Mouse (Mus musculus): ENCODE results near the gene Ift74. TPM values are rescaled to one million over a fixed set of nuclear protein-coding genes. Genes with fewer than 3 reads are reported as not detected.
"Not testable (repeated sequence)": the region's sequence is repeated elsewhere in the genome, so short reads cannot be mapped to it uniquely, and the experiment has no call there.

Ift74 gene
- polyA plus RNA-seq, 1 experiment from 2014 or later: 56.5 TPM

DNA sequence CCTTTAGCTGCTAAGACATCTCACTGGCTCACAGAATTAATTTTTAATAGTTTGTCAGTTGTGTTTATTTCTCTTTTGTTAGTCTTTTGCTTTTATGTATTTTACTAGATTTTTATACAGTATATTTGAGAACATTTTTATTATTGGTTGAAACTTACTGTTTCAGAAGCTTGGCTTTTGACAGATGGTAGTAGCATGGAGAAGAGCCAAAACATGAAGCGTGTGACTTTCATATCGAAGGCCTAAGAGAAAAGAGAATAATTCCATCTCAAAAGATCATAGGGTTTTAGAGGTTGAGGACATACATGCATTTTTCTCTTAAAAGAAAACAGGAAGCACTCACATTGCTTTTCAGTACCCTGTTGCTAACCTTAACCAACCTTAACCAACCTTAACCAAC, 28.9 kb downstream of the Ift74 start:
- 95% methylated on average over 2 of the region's 2 CpGs for WGBS
- no peak overlapping the region for H3K27ac ChIP-seq (replicated peaks)
- no peak overlapping the region for H3K4me3 ChIP-seq
- no peaks in the 10 kb centered on the region for H3K9me3 ChIP-seq
- no peaks in the 10 kb centered on the region for H3K27me3 ChIP-seq (replicated peaks; ENCODE audit: low read depth, poor library complexity, severe bottlenecking)
- H3K4me1 ChIP-seq: no peaks in the 10 kb centered on the region
- no peak for DNase-seq (ENCODE audit: low spot score)
- H3K36me3 ChIP-seq (replicated peaks): peaks cover 15% of the 10 kb centered on the region

DNA sequence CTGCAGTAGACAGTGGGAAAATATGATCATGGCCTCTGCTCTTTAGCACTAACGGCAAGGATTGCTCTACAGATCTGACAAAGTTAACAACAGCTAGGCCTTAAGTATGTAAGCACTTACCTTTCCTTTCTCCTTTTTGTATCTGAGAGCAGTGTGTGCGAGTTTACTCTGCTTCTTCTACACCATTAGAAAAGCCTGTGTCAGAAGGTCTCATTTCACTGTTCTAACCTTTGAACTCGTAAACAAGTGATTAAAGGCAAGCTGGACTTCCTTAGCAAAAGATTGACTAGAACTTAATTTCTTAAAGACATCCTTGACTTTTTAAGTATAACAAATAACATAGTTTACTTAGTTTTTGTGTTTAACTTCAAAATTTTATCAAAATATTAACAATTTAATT, 35.6 kb downstream of the Ift74 start, which contains the start of gene Lrrc19:
Lrrc19 (minus strand) TSS at position 225 of the 400 bp plus-strand sequence.
- WGBS: 87% methylated on average over 3 of the region's 3 CpGs
- Histone ChIP-seq H3K4me1 (no peaks in the 10 kb centered on the region), H3K27ac (replicated peaks) (no peak within 1 kb of the TSS), H3K36me3 (replicated peaks) (peaks cover 20% of the 10 kb centered on the region), H3K4me3 (no peak within 1 kb of the TSS), H3K27me3 (replicated peaks; ENCODE audit: low read depth, poor library complexity, severe bottlenecking) (no peaks in the 10 kb centered on the region), H3K9me3 (no peaks in the 10 kb centered on the region)
- DNase-seq (ENCODE audit: low spot score): no peak

DNA sequence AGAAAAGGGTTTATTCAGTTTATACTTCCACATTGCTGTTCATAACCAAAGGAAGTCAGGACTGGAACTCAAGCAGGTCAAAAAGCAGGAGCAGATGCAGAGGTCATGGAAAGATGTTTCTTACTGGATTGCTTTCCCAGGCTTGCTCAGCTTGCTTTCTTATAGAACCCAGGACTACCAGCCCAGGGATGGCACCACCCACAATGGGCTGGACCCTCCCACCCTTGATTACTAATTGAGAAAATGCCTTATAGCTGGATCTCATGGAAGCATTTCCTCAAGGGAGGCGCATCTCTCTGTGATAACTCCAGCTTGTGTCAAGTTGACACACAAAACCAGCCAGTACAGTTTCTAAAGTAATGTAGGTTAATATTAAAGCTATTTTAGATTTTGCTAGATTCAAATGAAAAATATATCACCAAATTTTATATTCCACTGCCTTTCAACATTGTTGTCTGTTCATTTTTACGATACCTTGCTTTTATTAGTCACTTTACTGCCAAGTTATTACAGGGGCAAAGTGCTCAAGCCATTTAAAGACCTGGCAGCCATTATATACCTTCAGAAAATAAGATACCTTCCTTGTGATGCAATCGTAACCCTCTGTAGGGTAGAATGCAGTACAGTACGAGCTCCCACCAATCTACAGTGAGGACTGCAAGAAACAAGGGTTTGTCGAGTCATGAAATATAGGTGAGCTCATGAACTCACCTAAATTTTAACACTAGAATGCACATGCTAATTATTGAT, 36.3 kb downstream of the Ift74 start:
- H3K4me3 ChIP-seq; H3K27me3 ChIP-seq (replicated peaks; ENCODE audit: low read depth, poor library complexity, severe bottlenecking); DNase-seq (ENCODE audit: low spot score); H3K27ac ChIP-seq (replicated peaks); H3K4me1 ChIP-seq; H3K9me3 ChIP-seq: not testable (repeated sequence)
- 93% methylated on average over 5 of the region's 5 CpGs for WGBS
- H3K36me3 ChIP-seq (replicated peaks): peaks cover 27% of the 10 kb centered on the region

DNA sequence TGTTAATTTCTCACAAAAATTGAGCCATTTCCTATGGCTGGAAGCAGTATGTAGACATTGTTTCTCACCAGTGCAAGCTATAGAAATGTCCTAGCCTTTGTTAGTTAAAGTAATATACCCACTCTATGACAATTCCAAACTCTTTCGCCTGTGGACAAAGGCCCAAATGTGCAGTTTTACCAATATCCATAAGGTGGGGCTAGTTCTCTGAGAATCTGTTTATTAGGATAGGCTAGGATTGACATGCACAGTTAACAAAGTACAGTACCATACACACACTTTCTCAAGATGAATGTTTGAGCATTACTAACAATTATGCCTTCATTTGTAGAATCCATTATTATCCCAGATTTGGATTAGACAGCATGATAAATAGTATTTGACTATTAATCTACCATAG, 55.4 kb downstream of the Ift74 start:
- Histone ChIP-seq H3K36me3 (replicated peaks) (peaks cover 5% of the 10 kb centered on the region; the same call in 1 of the 2 replicates), H3K27ac (replicated peaks) (no peak overlapping the region), H3K27me3 (replicated peaks; ENCODE audit: low read depth, poor library complexity, severe bottlenecking) (no peaks in the 10 kb centered on the region), H3K9me3 (no peaks in the 10 kb centered on the region), H3K4me1 (no peaks in the 10 kb centered on the region), H3K4me3 (no peak overlapping the region)
- 56% methylated on average over 1 of the region's 1 CpGs for WGBS
- DNase-seq (ENCODE audit: low spot score): no peak

DNA sequence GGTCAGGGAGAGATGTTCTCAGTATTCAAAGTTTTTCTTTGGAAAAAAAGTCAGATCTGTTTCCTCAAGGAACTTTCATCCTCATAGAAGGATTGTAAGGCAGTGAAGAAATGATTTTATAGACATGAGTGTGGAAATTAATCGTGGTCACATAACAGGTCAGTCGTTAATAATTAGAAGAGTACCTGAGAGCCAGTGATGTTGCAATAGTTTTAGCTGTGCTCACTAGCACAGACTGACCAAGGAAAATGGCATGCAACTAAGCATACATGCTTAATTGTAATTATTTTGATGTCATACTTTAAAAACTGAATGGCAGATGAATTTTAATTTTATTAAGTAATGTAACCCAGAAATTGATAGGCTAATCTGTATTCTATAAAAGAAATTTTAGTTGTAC, 66.4 kb downstream of the Ift74 start:
- Histone ChIP-seq H3K4me1 (no peaks in the 10 kb centered on the region), H3K27me3 (replicated peaks; ENCODE audit: low read depth, poor library complexity, severe bottlenecking) (no peaks in the 10 kb centered on the region), H3K4me3 (no peak overlapping the region), H3K27ac (replicated peaks) (no peak overlapping the region), H3K9me3 (no peaks in the 10 kb centered on the region), H3K36me3 (replicated peaks) (peaks cover 40% of the 10 kb centered on the region)
- no peak for DNase-seq (ENCODE audit: low spot score)
- 94% methylated on average over 2 of the region's 2 CpGs for WGBS

DNA sequence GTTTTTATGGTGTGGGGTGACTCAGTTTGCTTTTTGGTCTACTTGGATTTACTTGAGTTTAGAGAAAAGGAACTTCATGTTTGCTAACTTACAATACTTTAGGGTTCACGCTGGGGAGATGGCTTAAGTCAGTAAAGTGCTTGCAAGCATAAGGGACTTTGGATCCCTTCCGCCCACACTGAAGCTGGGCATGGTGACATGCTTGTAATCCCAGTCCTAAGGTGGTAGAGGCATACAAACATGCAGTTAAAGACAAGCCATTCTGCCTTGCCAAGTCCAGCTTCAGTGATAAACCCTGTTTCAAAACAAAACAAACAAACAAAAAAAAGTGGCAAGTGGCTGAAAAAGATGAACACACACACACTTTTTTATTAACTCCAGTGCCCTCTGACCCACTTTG, 66.9 kb downstream of the Ift74 start:
- WGBS: 91% methylated on average over 2 of the region's 2 CpGs
- Histone ChIP-seq H3K4me1 (no peaks in the 10 kb centered on the region), H3K27ac (replicated peaks) (no peak overlapping the region), H3K9me3 (no peaks in the 10 kb centered on the region), H3K4me3 (no peak overlapping the region), H3K27me3 (replicated peaks; ENCODE audit: low read depth, poor library complexity, severe bottlenecking) (no peaks in the 10 kb centered on the region), H3K36me3 (replicated peaks) (peaks cover 45% of the 10 kb centered on the region)
- DNase-seq (ENCODE audit: low spot score): no peak

DNA sequence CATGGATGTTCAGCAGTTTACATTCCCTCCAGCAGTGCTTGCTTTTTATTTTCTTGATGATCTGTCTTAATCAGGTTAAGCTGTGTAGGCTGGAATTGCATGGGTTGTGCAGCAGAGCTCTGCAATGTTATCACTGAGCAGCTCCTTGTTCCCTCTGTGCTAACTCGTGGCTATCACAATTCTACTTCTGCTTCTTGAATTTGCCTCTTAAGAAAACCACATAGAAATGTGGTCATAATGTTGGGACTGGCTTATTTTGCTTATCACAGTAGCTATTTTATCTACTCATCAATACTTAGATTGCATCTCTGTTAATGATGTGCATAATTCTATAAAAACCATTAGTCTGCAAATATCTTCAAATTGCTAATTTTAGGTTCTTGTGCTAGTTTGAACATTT, 67.7 kb downstream of the Ift74 start:
- H3K27ac ChIP-seq (replicated peaks): no peak overlapping the region
- H3K4me3 ChIP-seq: no peak overlapping the region
- WGBS: 63% methylated on average over 1 of the region's 1 CpGs
- no peak for DNase-seq (ENCODE audit: low spot score)
- H3K9me3 ChIP-seq: no peaks in the 10 kb centered on the region
- H3K36me3 ChIP-seq (replicated peaks): peaks cover 52% of the 10 kb centered on the region
- no peaks in the 10 kb centered on the region for H3K27me3 ChIP-seq (replicated peaks; ENCODE audit: low read depth, poor library complexity, severe bottlenecking)
- no peaks in the 10 kb centered on the region for H3K4me1 ChIP-seq

DNA sequence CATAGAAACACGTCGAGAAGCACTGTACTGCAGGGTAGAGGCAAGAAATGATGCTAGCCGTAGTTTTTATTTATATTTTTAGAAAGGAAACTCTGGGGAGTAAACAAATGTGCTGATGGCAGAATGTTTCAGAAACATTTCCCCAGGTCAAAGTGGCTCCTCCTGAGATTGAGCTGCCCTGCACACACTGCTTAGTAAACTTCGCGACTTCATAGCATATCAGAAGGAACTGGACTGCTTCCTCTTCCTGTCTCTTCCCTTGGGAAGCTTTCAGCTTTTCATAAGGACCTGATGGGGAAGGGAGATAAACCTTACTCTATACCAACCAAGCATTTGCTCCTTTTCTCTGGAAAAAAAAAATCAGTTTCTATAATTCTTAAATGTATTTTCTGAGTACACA, 69.0 kb downstream of the Ift74 start:
- Histone ChIP-seq H3K27ac (replicated peaks) (no peak overlapping the region), H3K4me3 (no peak overlapping the region), H3K4me1 (no peaks in the 10 kb centered on the region), H3K36me3 (replicated peaks) (peaks cover 65% of the 10 kb centered on the region), H3K9me3 (no peaks in the 10 kb centered on the region), H3K27me3 (replicated peaks; ENCODE audit: low read depth, poor library complexity, severe bottlenecking) (no peaks in the 10 kb centered on the region)
- DNase-seq (ENCODE audit: low spot score): no peak
- WGBS: 86% methylated on average over 5 of the region's 5 CpGs

DNA sequence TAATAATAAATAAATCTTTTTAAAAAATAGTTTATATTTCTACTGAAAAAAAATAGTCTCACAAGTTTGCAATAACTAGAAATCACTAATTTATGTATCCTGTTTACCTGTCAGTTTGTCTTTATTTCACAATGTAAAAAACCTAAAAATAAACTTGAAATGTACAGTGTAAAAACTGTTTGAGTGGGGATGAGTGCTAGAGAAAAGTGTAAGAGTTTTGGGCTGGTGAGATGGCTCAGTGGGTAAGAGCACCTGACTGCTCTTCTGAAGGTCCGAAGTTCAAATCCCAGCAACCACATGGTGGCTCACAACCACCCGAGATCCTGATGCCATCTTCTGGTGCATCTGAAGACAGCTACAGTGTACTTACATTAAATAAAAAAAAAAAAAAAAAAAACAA, 75.5 kb downstream of the Ift74 start:
- WGBS: 87% methylated on average over 2 of the region's 2 CpGs
- peaks cover 57% of the 10 kb centered on the region for H3K36me3 ChIP-seq (replicated peaks)
- not testable (repeated sequence) for H3K9me3 ChIP-seq

DNA sequence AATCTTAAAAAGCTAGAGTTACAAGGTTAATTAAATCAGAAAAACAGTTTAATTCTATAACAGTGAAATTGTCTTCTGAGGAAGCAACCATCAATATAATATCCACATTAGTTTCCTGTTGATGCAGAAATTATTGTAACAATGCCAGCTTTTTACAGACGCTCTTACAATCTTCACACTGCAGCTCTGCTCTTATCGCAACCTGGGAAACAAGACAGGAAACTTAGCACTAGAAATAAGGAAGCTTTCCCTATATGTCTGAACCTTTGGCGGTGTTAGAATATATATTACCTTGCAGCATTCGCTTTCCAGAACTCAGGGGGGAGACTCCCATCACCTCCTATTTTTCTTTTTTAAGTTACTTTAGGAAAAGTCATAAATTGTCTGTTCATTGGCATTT, 76.8 kb downstream of the Ift74 start:
- DNase-seq (ENCODE audit: low spot score): no peak
- H3K27ac ChIP-seq (replicated peaks): no peak overlapping the region
- H3K36me3 ChIP-seq (replicated peaks): peaks cover 49% of the 10 kb centered on the region
- 85% methylated on average over 4 of the region's 4 CpGs for WGBS
- H3K27me3 ChIP-seq (replicated peaks; ENCODE audit: low read depth, poor library complexity, severe bottlenecking): no peaks in the 10 kb centered on the region
- H3K9me3 ChIP-seq: no peaks in the 10 kb centered on the region
- no peaks in the 10 kb centered on the region for H3K4me1 ChIP-seq
- H3K4me3 ChIP-seq: no peak overlapping the region

More for the DNA sequence above, 75.5 kb downstream of the Ift74 start:
- not testable (repeated sequence) for H3K4me3 ChIP-seq; DNase-seq (ENCODE audit: low spot score); H3K27me3 ChIP-seq (replicated peaks; ENCODE audit: low read depth, poor library complexity, severe bottlenecking); H3K4me1 ChIP-seq; H3K27ac ChIP-seq (replicated peaks)

DNA sequence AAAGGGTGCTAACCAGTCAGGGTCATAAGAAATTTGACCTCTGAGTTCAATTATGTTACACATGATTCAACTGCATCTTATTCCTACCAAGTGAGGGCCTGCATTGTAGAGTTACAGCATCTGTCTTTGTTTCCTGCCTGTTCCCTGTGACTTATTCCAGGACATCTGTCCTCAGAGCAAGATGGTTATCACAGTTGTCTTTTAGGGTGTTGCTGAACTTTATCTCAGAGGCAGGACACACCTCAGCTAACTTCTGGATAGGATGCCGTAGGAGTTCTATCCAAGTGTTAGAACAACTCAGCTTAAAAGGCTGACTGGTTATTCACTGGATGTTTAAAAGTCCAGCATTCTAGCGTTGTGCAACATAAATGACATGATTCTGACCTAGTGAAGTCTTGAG, 77.9 kb downstream of the Ift74 start:
- H3K27me3 ChIP-seq (replicated peaks; ENCODE audit: low read depth, poor library complexity, severe bottlenecking): no peaks in the 10 kb centered on the region
- H3K27ac ChIP-seq (replicated peaks): no peak overlapping the region
- peaks cover 40% of the 10 kb centered on the region for H3K36me3 ChIP-seq (replicated peaks)
- WGBS: 91% methylated on average over 2 of the region's 2 CpGs
- DNase-seq (ENCODE audit: low spot score): no peak
- no peaks in the 10 kb centered on the region for H3K4me1 ChIP-seq
- no peaks in the 10 kb centered on the region for H3K9me3 ChIP-seq
- no peak overlapping the region for H3K4me3 ChIP-seq

DNA sequence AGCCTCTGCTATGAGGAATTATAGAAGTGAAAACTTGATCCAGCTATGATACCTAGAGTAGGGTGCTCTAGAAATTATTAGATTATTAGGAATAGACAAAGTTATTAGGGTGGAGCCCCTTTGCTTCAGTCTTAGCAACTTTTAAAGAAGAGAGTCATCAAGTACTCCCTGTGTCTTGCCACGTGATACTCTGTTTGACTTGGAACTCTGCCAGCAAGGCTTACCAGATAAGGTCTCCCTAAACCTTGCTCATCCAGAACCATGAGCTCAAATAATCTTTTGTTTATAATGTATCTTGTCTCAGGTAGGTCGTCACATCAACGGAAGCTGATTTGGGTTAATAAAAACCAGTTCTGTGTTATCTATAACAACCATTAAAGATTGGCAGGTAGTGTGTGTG, 82.1 kb downstream of the Ift74 start:
- H3K27me3 ChIP-seq (replicated peaks; ENCODE audit: low read depth, poor library complexity, severe bottlenecking): no peaks in the 10 kb centered on the region
- H3K27ac ChIP-seq (replicated peaks): no peak overlapping the region
- WGBS: 85% methylated on average over 3 of the region's 3 CpGs
- no peak overlapping the region for H3K4me3 ChIP-seq
- H3K36me3 ChIP-seq (replicated peaks): peaks cover 19% of the 10 kb centered on the region
- H3K9me3 ChIP-seq: no peaks in the 10 kb centered on the region
- no peaks in the 10 kb centered on the region for H3K4me1 ChIP-seq
- no peak for DNase-seq (ENCODE audit: low spot score)

DNA sequence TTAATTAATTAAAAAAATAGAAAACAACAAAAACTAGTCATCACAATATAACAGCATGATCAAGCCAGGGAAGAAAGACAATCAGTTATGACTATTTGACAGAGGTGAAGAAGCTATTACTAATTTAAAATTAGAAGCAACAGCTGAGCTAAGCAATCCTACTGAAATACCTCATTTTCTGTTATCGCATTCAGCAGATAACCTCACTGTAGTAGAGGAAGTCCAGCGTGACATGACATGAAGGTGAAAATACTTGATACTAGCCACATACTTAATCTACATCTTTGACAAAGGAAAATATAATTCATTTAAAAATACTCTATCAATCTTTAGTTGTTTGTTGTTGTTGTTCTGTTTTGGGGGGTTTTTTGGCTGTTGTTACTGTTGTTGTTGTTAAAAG, 96.7 kb downstream of the Ift74 start:
- DNase-seq (ENCODE audit: low spot score): no peak
- H3K9me3 ChIP-seq: no peaks in the 10 kb centered on the region
- 93% methylated on average over 2 of the region's 2 CpGs for WGBS

More for the DNA sequence above, 96.7 kb downstream of the Ift74 start:
- no peaks in the 10 kb centered on the region for H3K36me3 ChIP-seq (replicated peaks)
- no peak overlapping the region for H3K4me3 ChIP-seq
- H3K27ac ChIP-seq (replicated peaks): no peak overlapping the region
- H3K27me3 ChIP-seq (replicated peaks; ENCODE audit: low read depth, poor library complexity, severe bottlenecking): no peaks in the 10 kb centered on the region
- no peaks in the 10 kb centered on the region for H3K4me1 ChIP-seq
